Mouse (Mus musculus) lung, embryonic 15.5 days (tissue): Measurements from ENCODE around the gene Ren1. TPM values are rescaled to one million over a fixed set of nuclear protein-coding genes. Genes with fewer than 3 reads are reported as not detected.

Experiments used
- ATAC-seq: fragments of 200-750 bp; cut with Nextera tagmentation; 2 replicates; pipeline ENCODE4 v1.8.0; 2017; ENCODE audit warnings: moderate number of reproducible peaks, borderline replicate concordance; ENCODE audit not compliant: low FRiP score, low TSS enrichment; ENCODE audit errors: extremely low read depth
- H3K27ac ChIP-seq: fragments of 300-500 bp; sonication (generic); 2 replicates; pipeline ENCODE4 v1.5.1; 2015; ENCODE audit warnings: moderate library complexity, mild to moderate bottlenecking, inconsistent platforms
- H3K27me3 ChIP-seq: fragments of 300-500 bp; sonication (generic); 2 replicates; pipeline ENCODE4 v1.6.1; 2015; ENCODE audit warnings: inconsistent platforms
- H3K36me3 ChIP-seq: fragments of 300-500 bp; sonication (generic); 2 replicates; pipeline ENCODE4 v1.6.1; 2015; ENCODE audit warnings: inconsistent platforms
- H3K4me1 ChIP-seq: fragments of 300-500 bp; sonication (generic); 2 replicates; pipeline ENCODE4 v1.6.1; 2015; ENCODE audit warnings: inconsistent platforms
- H3K4me2 ChIP-seq: fragments of 300-500 bp; sonication (generic); 2 replicates; pipeline ENCODE4 v1.6.1; 2015; ENCODE audit warnings: inconsistent platforms, mild to moderate bottlenecking, moderate library complexity
- H3K4me3 ChIP-seq: fragments of 300-500 bp; sonication (generic); 2 replicates; pipeline ENCODE4 v1.5.1; 2015; ENCODE audit warnings: mild to moderate bottlenecking, inconsistent platforms
- H3K9ac ChIP-seq: fragments of 300-500 bp; sonication (generic); 2 replicates; pipeline ENCODE4 v1.6.1; 2015; ENCODE audit warnings: inconsistent platforms
- H3K9me3 ChIP-seq: fragments of 300-500 bp; sonication (generic); 2 replicates; pipeline ENCODE4 v1.6.1; 2016; ENCODE audit warnings: inconsistent platforms
- WGBS: fragments of 180-500 bp; shearing (Covaris S2); methylation state at CpG from one replicate; pipeline ENCODE4 v1.1.7; 2015; 5-methylcytosine and 5-hydroxymethylcytosine counted together
- polyA plus RNA-seq: library from polyadenylated mRNA; unstranded; fragments of >200 nt; fragmentation: Nextera tagmentation; extraction: Ambion mirVana; gene quantifications from 2 replicates; pipeline ENCODE4 v1.2.1, GENCODE M21; 2015

Gene Ren1
- polyA plus RNA-seq, 1 experiment from 2014 or later: 1.5 TPM

DNA sequence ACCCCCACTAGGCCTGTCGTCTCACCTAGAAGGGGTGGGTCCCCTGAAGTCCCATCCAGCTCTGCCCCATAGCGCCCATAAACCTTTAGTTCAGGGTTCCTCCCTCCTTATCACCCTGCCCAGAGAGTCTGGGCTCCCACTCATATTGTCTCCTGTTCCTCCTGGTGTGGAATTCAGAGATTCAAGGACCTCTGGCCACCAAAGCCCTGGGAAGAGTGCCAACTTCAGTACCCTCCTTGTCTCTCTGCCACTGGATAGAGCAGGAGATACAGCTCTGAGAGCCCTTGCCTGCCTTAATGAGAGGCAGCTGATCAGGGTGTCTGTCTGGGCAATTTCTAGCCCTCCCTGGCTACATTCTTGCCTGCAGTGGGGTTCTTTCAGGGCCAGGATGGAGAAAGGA, 14.6 kb downstream of the Ren1 start:
- Histone ChIP-seq H3K27ac (no peak overlapping the region), H3K9me3 (no peaks in the 10 kb centered on the region), H3K4me3 (no peak overlapping the region), H3K4me2 (no peak overlapping the region), H3K9ac (no peak overlapping the region), H3K4me1 (peaks cover 26% of the 10 kb centered on the region), H3K27me3 (peaks cover 29% of the 10 kb centered on the region), H3K36me3 (no peaks in the 10 kb centered on the region)
- ATAC-seq: no peak
- WGBS: 52% methylated on average over 2 of the region's 2 CpGs

DNA sequence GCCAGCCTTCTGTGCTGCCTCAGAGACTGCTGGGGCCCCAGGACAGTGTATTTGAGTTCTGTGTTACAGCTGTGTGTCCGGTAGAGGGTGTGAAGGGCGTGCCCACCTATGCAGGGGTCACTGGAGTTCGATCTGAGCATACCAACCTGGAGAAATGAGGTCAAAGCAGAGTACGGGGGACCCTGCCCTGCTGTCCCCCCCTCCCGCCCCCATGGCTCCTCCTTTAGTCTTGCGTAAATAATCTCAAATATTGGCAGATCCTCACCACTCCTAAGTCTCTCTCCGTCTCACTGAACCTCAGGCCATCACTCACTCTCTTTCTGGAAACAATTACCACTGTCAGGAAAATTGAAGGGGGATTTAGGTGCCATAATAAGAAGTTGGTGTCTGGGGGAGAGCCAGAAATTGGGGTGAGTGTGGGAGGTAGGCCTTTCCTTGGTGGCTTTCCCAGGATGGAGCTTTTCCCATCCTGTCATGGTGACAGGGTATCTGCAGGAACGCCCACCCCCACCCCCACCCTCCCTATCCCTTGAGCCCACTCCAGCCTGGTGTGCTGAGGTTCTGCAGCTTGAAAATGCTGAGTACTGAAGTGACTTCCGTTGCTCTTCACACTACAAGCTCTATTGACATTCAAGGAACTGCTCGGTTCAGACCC, 16.8 kb downstream of the Ren1 start:
- Histone ChIP-seq H3K9ac (no peak overlapping the region), H3K4me2 (no peak overlapping the region), H3K4me3 (no peak overlapping the region), H3K36me3 (no peaks in the 10 kb centered on the region), H3K27ac (no peak overlapping the region), H3K9me3 (no peaks in the 10 kb centered on the region), H3K4me1 (peaks cover 26% of the 10 kb centered on the region), H3K27me3 (peaks cover 27% of the 10 kb centered on the region)
- 36% methylated on average over 10 of the region's 10 CpGs for WGBS
- no peak for ATAC-seq

DNA sequence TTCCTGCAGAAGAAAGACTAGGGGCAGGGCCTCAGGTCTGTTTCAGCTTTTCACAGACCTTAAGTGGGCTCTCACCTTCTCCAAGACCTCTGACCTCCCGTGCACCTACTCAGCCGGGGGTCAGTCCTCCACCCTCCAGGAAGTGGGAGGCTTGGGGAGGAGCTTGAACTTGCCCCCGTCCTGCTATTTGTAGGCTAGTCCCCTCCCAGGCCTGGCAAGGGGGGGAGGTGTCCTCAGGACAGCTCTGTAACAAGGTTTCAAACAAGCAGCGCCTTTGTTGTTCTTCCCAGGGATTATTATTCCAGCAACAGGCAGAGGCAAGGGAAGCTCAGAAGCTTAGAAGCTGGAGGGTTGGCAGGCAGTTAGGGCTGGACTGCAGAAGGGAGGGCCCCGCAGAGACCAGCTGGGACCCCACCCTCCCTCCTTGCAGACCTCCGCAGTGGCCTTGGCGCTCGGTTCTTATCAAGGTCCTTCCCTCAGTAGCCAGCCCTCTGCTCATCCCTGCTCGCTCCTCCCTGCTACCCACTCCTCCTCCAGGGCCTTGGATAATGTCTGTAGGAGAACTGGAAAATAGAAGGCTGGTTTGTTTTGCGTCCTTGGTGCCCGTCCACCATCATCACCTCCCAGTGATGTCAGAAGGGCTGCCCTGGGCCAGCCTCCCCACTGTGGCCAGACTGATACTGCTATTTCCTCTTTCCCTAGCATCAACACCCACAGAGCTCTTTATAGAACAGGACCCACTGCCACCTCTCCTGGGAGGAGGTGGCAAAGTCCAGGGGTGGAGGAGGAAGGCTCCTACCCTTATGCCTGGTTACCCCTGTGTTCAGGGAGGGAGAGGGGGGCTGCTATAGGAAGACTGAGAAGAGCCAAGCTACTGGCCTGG, 17.5 kb downstream of the Ren1 start:
- Histone ChIP-seq H3K27ac (no peak overlapping the region), H3K4me3 (no peak overlapping the region), H3K9ac (no peak overlapping the region), H3K36me3 (no peaks in the 10 kb centered on the region), H3K4me1 (peaks cover 26% of the 10 kb centered on the region), H3K9me3 (no peaks in the 10 kb centered on the region), H3K4me2 (no peak overlapping the region), H3K27me3 (peaks cover 27% of the 10 kb centered on the region)
- WGBS: 15% methylated on average over 11 of the region's 11 CpGs
- ATAC-seq: no peak

DNA sequence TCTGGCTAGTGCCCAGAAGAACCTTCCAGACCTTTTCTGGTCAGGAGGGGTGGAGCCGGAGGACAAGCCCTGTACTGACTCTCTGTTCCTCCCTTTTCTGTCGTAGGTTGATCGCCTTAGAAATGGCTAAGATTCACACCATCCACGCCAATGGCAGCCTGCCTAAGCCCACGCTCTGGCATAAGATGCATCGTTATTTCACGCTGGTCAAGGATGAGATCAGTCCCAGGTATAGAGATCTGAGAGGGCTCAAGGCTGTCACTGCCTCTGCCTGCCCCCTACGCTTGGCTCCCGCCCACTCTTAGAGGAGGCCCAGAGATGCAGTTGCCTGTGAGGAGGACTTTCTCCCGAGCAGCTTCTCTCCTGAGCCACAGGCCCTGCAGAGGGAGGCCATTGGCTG, 18.3 kb downstream of the Ren1 start:
- no peak overlapping the region for H3K4me2 ChIP-seq
- H3K4me1 ChIP-seq: peaks cover 25% of the 10 kb centered on the region
- H3K4me3 ChIP-seq: no peak overlapping the region
- no peaks in the 10 kb centered on the region for H3K9me3 ChIP-seq
- WGBS: 70% methylated on average over 10 of the region's 10 CpGs
- H3K36me3 ChIP-seq: no peaks in the 10 kb centered on the region
- H3K27me3 ChIP-seq: peaks cover 26% of the 10 kb centered on the region
- ATAC-seq: no peak
- no peak overlapping the region for H3K9ac ChIP-seq
- no peak overlapping the region for H3K27ac ChIP-seq

DNA sequence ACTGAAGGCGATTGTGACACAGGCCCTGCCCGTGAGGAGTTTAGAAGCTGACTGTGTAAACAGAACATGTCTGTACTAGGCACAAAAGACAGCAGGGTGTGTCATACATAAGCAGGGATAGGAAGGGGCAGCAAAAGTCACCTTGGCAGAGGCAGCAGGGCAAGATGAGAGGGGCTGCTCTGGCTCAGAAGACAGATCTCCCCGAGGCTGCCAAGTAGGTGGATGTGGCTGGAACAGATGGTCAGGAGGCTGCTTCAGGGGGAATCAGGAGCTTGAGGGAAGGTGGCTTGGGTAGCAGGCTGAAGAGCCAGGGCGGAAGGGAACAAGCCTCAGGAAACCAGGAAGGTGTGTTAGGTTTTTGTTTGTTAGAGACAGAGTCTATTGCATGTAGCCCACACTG, 20.0 kb downstream of the Ren1 start:
- H3K27ac ChIP-seq: no peak overlapping the region
- WGBS: 64% methylated on average over 4 of the region's 4 CpGs
- no peak overlapping the region for H3K4me2 ChIP-seq
- no peak for ATAC-seq
- H3K4me1 ChIP-seq: peaks cover 16% of the 10 kb centered on the region; the same call in 1 of the 2 replicates
- H3K4me3 ChIP-seq: no peak overlapping the region
- no peaks in the 10 kb centered on the region for H3K9me3 ChIP-seq
- no peaks in the 10 kb centered on the region for H3K36me3 ChIP-seq
- H3K9ac ChIP-seq: no peak overlapping the region
- H3K27me3 ChIP-seq: peaks cover 9% of the 10 kb centered on the region; the same call in 1 of the 2 replicates

DNA sequence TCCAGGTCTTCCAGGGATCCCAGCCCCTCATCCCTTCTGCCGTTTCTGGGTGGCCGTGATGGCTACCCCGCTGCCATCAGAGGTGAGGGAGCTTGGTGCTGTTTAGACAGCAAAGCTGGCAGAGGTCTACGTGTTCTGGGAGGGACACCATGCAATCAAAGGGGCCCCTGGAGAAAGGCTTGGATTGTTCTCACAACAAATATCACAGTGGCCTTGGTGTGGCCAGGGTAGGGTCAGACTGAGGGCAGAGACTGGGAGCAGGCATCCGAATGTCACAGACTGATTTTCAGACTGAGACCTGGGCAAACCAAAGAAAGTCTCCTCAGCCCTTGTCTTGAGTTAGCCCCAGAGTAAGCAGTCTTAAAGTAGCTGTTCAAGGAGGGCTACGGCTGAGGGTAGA, 21.1 kb downstream of the Ren1 start:
- H3K4me1 ChIP-seq: peaks cover 16% of the 10 kb centered on the region; the same call in 1 of the 2 replicates
- no peak overlapping the region for H3K4me2 ChIP-seq
- H3K9me3 ChIP-seq: no peaks in the 10 kb centered on the region
- 66% methylated on average over 6 of the region's 6 CpGs for WGBS
- no peaks in the 10 kb centered on the region for H3K36me3 ChIP-seq
- no peak overlapping the region for H3K4me3 ChIP-seq
- H3K27me3 ChIP-seq: no peaks in the 10 kb centered on the region
- no peak overlapping the region for H3K27ac ChIP-seq
- H3K9ac ChIP-seq: no peak overlapping the region
- no peak for ATAC-seq

DNA sequence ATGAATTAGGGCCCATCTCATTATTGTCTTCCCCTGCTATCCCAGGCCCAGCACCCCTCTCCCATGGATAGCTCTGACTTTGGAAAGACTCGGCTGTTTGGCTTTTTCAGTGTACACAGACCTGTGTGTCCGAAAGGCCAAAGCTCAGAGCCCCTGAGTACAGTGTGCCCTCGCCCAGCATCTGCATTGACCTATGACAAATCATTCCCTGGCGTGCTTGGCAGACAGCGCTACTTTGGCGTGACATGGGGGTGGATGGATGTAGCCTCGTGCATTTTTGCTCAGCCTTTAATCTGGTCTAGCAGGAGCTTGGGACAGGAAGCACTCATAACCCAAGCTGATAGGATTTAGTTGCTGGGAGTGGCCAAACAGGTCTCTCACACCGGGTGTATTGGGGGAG, 21.8 kb downstream of the Ren1 start:
- H3K9ac ChIP-seq: no peak overlapping the region
- no peak overlapping the region for H3K27ac ChIP-seq
- H3K36me3 ChIP-seq: no peaks in the 10 kb centered on the region
- H3K27me3 ChIP-seq: no peaks in the 10 kb centered on the region
- H3K4me2 ChIP-seq: no peak overlapping the region
- H3K4me3 ChIP-seq: no peak overlapping the region
- no peaks in the 10 kb centered on the region for H3K9me3 ChIP-seq
- WGBS: 39% methylated on average over 8 of the region's 8 CpGs
- no peak for ATAC-seq
- H3K4me1 ChIP-seq: peaks cover 12% of the 10 kb centered on the region; the same call in 1 of the 2 replicates

DNA sequence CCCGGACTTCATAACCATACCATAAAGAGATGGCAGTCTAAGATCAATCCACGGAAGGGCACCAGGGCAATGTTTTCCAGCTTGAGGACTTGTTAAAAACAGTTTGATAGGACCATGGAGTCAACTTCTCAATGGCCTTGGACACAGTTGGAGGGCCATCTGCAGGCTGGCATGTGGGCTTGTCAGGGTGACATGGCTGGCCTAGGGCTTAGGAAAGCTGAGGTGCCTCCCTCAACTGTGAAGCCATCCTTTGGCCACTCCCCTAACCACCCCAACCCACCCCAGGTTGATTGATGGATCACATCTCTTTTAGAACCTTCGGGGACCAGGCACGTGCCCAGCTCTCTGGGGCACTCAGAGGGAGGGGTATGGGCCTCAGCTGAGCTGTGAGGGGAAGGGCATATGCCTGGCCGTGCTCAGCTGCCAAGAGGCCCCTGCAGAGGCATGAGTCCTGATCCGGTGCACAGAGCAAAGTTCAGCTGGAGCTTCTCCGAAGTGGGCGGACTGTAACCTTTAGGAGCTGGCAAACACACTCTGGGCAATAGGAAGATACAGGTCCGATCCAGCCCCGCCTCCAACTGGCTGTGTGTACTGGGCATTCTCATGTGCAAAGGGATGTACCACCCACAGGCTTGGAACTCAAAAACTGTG, 25.5 kb downstream of the Ren1 start:
- H3K9ac ChIP-seq: no peak overlapping the region
- no peak overlapping the region for H3K27ac ChIP-seq
- 52% methylated on average over 10 of the region's 10 CpGs for WGBS
- H3K27me3 ChIP-seq: no peaks in the 10 kb centered on the region
- ATAC-seq: no peak
- no peaks in the 10 kb centered on the region for H3K36me3 ChIP-seq
- no peaks in the 10 kb centered on the region for H3K9me3 ChIP-seq
- H3K4me2 ChIP-seq: no peak overlapping the region
- 0 out of 2 replicates have a peak, but pooled peaks cover 12% of the 10 kb centered on the region for H3K4me1 ChIP-seq
- H3K4me3 ChIP-seq: no peak overlapping the region

DNA sequence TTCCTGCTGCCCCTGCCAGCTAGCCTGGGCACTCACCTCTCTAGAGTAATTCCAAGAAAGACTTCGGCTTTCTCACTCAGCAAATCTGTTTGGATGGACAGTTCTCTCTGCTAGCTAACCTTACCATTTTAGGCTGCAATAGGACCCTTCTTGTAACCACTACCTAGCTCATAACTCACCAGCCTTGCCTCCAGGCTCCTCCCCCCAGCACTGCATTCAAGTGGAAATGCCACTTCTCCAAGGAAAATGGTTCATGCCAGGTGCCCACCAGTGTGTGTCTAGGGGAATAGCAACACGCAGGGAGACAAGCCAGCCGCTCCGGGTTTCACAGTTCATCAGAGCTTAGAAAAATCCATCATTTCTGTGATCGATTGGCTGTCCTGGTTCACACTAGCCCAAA, 27.2 kb downstream of the Ren1 start:
- no peak for ATAC-seq
- Histone ChIP-seq H3K36me3 (no peaks in the 10 kb centered on the region), H3K9me3 (no peaks in the 10 kb centered on the region), H3K27ac (no peak overlapping the region), H3K4me2 (no peak overlapping the region), H3K4me1 (peaks cover 12% of the 10 kb centered on the region; the same call in 1 of the 2 replicates), H3K9ac (no peak overlapping the region), H3K27me3 (no peaks in the 10 kb centered on the region), H3K4me3 (no peak overlapping the region)
- 81% methylated on average over 5 of the region's 5 CpGs for WGBS

DNA sequence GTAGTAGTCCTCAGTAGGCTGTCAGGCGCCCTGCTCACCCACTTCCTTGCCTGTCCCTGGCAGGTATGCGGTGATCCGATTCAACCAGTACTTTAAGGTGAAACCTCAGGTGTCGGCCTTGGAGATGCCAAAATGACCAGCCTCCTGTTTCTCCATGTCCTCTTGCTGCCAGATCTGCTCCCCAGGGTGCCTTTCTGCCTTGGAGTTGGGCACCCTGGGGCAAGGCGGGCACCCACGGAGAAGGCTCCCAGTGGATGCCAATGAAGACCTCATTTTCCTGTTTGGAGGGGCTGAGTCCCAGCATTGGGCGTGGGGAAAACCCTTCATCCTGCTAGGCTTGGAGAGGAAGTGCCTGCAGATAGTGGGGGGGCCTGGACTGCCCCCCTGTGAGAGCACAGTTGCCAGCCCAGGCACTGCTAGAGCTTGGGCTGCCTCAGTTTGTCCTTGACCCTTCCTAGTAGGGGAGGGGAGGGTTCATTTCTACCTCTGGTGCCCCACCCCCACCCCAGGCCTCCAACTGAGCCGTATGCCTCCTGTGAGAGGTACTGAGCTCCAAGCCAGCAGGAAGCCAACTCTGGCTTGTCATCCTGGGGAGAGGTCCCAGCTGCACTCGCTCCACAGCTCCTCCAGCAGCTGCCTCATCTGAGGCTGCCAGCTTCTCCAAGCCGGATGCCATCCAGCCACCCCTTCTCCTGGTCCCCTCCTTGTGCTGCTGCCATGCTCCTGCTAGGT, 29.1 kb downstream of the Ren1 start:
- H3K27ac ChIP-seq: peak overlapping the region; percentile 5

DNA sequence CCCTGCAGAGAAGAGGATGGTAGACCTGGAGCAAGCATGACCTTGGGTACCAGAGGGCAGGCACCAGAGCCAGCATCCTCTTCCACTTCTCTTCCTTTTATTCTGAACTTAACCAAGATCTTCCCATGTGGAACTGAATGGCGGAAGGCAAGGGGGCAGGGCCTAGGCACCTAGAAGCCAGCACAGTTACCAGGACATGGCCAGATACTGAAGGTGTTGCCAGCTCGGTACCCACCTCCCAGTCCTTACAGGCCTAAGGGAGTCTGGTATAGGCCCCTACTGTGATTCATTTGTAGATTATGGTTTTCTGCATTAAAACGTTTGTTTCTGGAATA, 29.6 kb downstream of the Ren1 start:
- Histone ChIP-seq H3K4me2 (no peak overlapping the region), H3K27ac (peak overlapping the region; percentile 5; the same call in 1 of the 2 replicates), H3K9me3 (no peaks in the 10 kb centered on the region), H3K36me3 (peaks cover 7% of the 10 kb centered on the region; the same call in 1 of the 2 replicates), H3K9ac (no peak overlapping the region), H3K4me3 (no peak overlapping the region), H3K27me3 (no peaks in the 10 kb centered on the region), H3K4me1 (peaks cover 12% of the 10 kb centered on the region; the same call in 1 of the 2 replicates)
- 76% methylated on average over 3 of the region's 3 CpGs for WGBS
- no peak for ATAC-seq

More for the DNA sequence above, 29.1 kb downstream of the Ren1 start:
- Histone ChIP-seq H3K27me3 (no peaks in the 10 kb centered on the region), H3K4me1 (peaks cover 12% of the 10 kb centered on the region; the same call in 1 of the 2 replicates), H3K9me3 (no peaks in the 10 kb centered on the region), H3K9ac (no peak overlapping the region), H3K4me2 (no peak overlapping the region), H3K4me3 (no peak overlapping the region), H3K36me3 (0 out of 2 replicates have a peak, but pooled peaks cover 3% of the 10 kb centered on the region)
- peak; percentile 9; the same call in 1 of the 2 replicates for ATAC-seq
- WGBS: 60% methylated on average over 10 of the region's 10 CpGs
